Mouse (Mus musculus) cortical plate, adult 2 months (tissue): Measurements from ENCODE around the gene Arhgap5.

ENCODE experiments used
- CTCF ChIP-seq: fragments of 200-500 bp; IDR thresholded peaks from 2 replicates; pipeline ENCODE4 v1.5.1; 2011; ENCODE audit warnings: mild to moderate bottlenecking, control low read depth, low read length; ENCODE audit not compliant: insufficient read depth; ENCODE audit errors: extremely low read depth
- POLR2A ChIP-seq: fragments of 200-500 bp; IDR thresholded peaks from 2 replicates; pipeline ENCODE4 v1.6.1; 2011; ENCODE audit warnings: mild to moderate bottlenecking, low read length, control low read depth; ENCODE audit not compliant: insufficient read depth; ENCODE audit errors: extremely low read depth

- TF ChIP-seq POLR2A (no peak), CTCF (no peak)
Observed at GRCm38 (mm10) chr12:52555188-52555876, 51.6 kb downstream of the Arhgap5 start.
